Mouse (Mus musculus): ENCODE data around the gene Celf6. TPM values are rescaled to one million over a fixed set of nuclear protein-coding genes. Genes with fewer than 3 reads are reported as not detected.

Gene Celf6
- total RNA-seq, 2 experiments from 2014 or later: 0.10 TPM; not detected in 1

Other genes starting within 250 kb of the Celf6 start
- gene Bbs4, start 224.4 kb upstream of the Celf6 start, total RNA-seq (2021): 1 to 10 TPM; 2.7 to 3.4 TPM
- 10 to 100 TPM; 84.7 to 91.1 TPM for gene Arih1, start 91.3 kb upstream of the Celf6 start, total RNA-seq (2021)
- gene Hexa, start 38.4 kb upstream of the Celf6 start, total RNA-seq (2021): 10 to 100 TPM; 33.2 to 33.9 TPM
- gene Tmem202, start 38.1 kb upstream of the Celf6 start, total RNA-seq (2021): under 1 TPM; 0.56 to 0.67 TPM
- gene Parp6, start 39.4 kb downstream of the Celf6 start, total RNA-seq (2021): 10 to 100 TPM; 18.5 to 22.2 TPM
- gene Pkm, start 78.5 kb downstream of the Celf6 start, total RNA-seq (2021): 1,000 to 10,000 TPM; 1,287 to 1,327 TPM
- gene Gramd2, start 102.2 kb downstream of the Celf6 start, total RNA-seq (2021): under 1 TPM; 0.05 to 0.19 TPM
- 1 to 10 TPM; 6.3 to 7.8 TPM for gene Senp8, start 172.8 kb downstream of the Celf6 start, total RNA-seq (2021)
- gene Myo9a, start 173.0 kb downstream of the Celf6 start, total RNA-seq (2021): 10 to 100 TPM; 13.7 to 19.8 TPM

All from heart, postnatal 14 days (tissue).